Mouse (Mus musculus): ENCODE measurements around the gene Ptk6.

GRCm38 (mm10) chr2:181159091-181159514, 43.5 kb downstream of the Ptk6 start:
- TF ChIP-seq CTCF (conservative IDR thresholded peaks at IDR 0.05; ENCODE audit: low read length), result no peak
- no peak for TF ChIP-seq POU5F1 (IDR thresholded peaks at IDR 0.05; ENCODE audit: borderline replicate concordance, low read length)
- no peak for TF ChIP-seq NANOG (IDR thresholded peaks at IDR 0.05; ENCODE audit: borderline replicate concordance, low read length)

All from E14TG2a.4 (cell line).